In the genomic region with DNA sequence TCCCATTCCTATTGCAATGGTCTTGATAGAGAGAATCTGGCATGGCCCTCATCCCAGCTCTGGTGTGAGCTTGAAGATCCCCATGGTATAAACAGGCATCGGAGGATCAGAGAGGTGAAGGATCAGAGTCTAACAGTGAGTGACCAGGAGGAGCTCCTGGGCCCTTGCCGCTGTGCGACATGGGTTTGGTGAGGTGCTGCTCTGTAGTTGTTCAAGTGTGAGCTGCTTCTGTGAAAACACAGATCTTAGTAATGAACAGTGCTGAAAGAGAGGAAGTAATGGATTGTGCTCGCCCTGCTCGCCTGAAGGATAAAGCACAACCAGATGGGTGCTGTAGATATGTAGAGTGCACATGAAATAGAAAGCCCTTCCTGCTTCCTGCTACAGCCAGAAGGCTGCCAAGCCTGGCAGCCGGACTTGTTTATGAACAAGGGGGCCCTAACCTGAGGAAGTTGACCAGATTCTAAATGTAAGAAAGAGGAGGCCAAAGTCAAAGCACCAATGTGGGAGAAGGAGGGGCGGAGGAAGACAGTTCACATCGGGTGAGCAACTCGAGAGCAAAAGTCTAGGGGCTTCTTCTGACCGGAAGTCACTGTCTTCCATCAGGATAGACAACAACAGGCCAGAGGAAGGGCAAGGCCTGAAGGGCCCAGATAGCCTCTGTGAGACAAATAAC, we compare ENCODE assay signal across 8 mouse cellular contexts.
A peak's percentile ranks its signal among the peaks of the same experiment; 100 is the strongest.
DNase-seq lines count a peak whose midpoint lies in the region; ATAC-seq and TF ChIP-seq lines count a peak whose summit lies in the region.

No protein-coding gene starts in this region.

- peaks cover 100% of the 10 kb centered on the region for H3K36me3 ChIP-seq in erythroblast, embryonic 14.5 days (ENCODE audit: control insufficient read depth)
- H3K36me3 ChIP-seq in lung, embryonic 16.5 days (ENCODE audit: control insufficient read depth, insufficient read depth, low read length), result peaks cover 42% of the 10 kb centered on the region
- H3K36me3 ChIP-seq in thymus, adult 2 months (ENCODE audit: control insufficient read depth, insufficient read depth, low read length), result 0 out of 2 replicates have a peak, but pooled peaks cover 3% of the 10 kb centered on the region

- peak; percentile 46 for ATAC-seq in lung, embryonic 16.5 days (ENCODE audit: low read depth)

- no peaks in the 10 kb centered on the region for H3K27me3 ChIP-seq in erythroblast, embryonic 14.5 days (ENCODE audit: control insufficient read depth)
- H3K27me3 ChIP-seq in lung, embryonic 16.5 days (ENCODE audit: control insufficient read depth, insufficient read depth, low read depth, low read length), result no peaks in the 10 kb centered on the region
- H3K27me3 ChIP-seq in thymus, adult 2 months (ENCODE audit: control insufficient read depth, insufficient read depth, low read length), result no peaks in the 10 kb centered on the region

- DNase-seq in kidney, adult 9 months, result peak; percentile 76
- no peak for DNase-seq in left cerebral cortex, adult 11 months (ENCODE audit: low spot score)
- DNase-seq in urinary bladder, postnatal 36 days (ENCODE audit: low spot score in 2 of 2), result no peak
- DNase-seq in layer of hippocampus, postnatal 25 days (ENCODE audit: extremely low spot score in 1 of 2, low spot score in 1 of 2), result no peak
- DNase-seq in thymus, adult 2 months, result no peak

- no peaks in the 10 kb centered on the region for H3K9me3 ChIP-seq in erythroblast, embryonic 14.5 days (ENCODE audit: control insufficient read depth, low read length)
- no peaks in the 10 kb centered on the region for H3K9me3 ChIP-seq in lung, embryonic 16.5 days (ENCODE audit: control insufficient read depth, low read length)

- TF ChIP-seq POLR2A in thymus, adult 2 months (IDR thresholded peaks at IDR 0.05; ENCODE audit: control insufficient read depth, extremely low read depth, insufficient read depth, low read length, poor library complexity), result no peak

- no peak overlapping the region for H3K4me2 ChIP-seq in lung, embryonic 16.5 days (ENCODE audit: low read depth, low read length)

- H3K4me1 ChIP-seq in brown adipose tissue, adult 24 weeks (ENCODE audit: control insufficient read depth, insufficient read depth, insufficient read length, low read length), result peaks cover 19% of the 10 kb centered on the region
- peaks cover 98% of the 10 kb centered on the region for H3K4me1 ChIP-seq in erythroblast, embryonic 14.5 days (ENCODE audit: control insufficient read depth)
- peaks cover 25% of the 10 kb centered on the region for H3K4me1 ChIP-seq in lung, embryonic 16.5 days (replicated peaks; ENCODE audit: control insufficient read depth, insufficient read depth, low read length)
- 0 out of 2 replicates have a peak, but pooled peaks cover 7% of the 10 kb centered on the region for H3K4me1 ChIP-seq in thymus, adult 2 months (replicated peaks; ENCODE audit: control insufficient read depth, insufficient read depth, low read length)

- peak overlapping the region; percentile 87 for H3K27ac ChIP-seq in brown adipose tissue, adult 24 weeks (replicated peaks; ENCODE audit: low read depth, low read length)
- H3K27ac ChIP-seq in lung, embryonic 16.5 days (ENCODE audit: low read length), result peak overlapping the region; percentile 57
- H3K27ac ChIP-seq in thymus, adult 2 months (ENCODE audit: control insufficient read depth, insufficient read depth, low read length), result no peak overlapping the region; the same call in 1 of the 2 replicates

- no peak overlapping the region for H3K4me3 ChIP-seq in brown adipose tissue, adult 24 weeks (ENCODE audit: insufficient read depth, low read depth, low read length)
- H3K4me3 ChIP-seq in erythroblast, embryonic 14.5 days (replicated peaks), result peak overlapping the region; percentile 42
- no peak overlapping the region for H3K4me3 ChIP-seq in lung, embryonic 16.5 days (ENCODE audit: low read length)
- no peak overlapping the region for H3K4me3 ChIP-seq in thymus, adult 2 months (ENCODE audit: control insufficient read depth, insufficient read depth, low read length)

- H3K9ac ChIP-seq in lung, embryonic 16.5 days (ENCODE audit: low read length), result no peak overlapping the region

- TF ChIP-seq CTCF in thymus, adult 2 months (IDR thresholded peaks at IDR 0.05; ENCODE audit: borderline replicate concordance, control insufficient read depth, extremely low read depth, insufficient read depth, low read length, poor library complexity), result no peak

- WGBS in lung, embryonic 16.5 days, result 58% methylated on average over 10 of the region's 10 CpGs
- WGBS in thymus, adult 2 months, result 38% methylated on average over 10 of the region's 10 CpGs
